Mouse (Mus musculus): ENCODE data around the gene Ovca2. TPM values are rescaled to one million over a fixed set of nuclear protein-coding genes. Genes with fewer than 3 reads are reported as not detected.

Gene Ovca2
- polyA plus RNA-seq, 1 experiment from 2014 or later = 19.4 TPM

DNA sequence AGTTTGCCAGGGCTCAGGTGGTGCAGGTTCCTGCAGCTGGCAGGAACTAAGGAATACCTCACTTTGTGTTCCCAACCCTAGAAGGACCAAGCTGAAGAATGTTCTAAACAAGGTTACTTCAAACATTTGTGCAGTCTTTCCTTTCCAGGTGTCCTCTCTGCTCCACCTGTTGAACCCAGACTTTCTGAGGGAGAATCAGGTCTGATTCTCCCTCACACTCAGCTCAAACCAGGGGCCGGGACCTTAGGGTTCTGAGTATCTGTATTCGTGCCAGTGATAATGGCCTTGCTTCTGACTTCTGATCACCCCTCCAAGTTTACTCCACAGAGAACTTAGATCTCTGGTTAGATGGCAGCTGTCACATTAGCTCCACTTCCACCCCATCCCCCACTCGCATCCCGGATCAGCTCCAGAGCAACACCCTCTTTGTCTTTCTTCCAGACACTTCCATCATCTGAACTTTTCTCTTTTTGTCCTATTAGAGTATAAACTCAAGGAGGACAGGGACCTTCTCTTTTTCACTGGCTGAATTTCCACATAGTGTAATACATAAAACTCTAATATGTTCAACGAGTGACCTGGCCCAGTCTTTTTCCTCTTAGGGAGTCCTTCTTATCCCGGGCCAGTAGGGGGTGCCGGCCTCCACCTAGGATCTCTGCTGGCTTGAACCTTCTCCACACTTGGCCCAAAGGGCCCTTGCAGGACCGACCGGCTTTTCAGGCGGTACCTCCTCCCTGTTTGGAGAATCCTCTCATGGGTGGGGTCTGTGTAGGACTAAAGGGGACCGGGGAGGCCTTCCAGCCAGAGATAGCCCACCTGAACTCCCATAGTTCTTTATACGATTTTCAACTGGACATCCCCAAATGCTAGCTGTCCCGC lies 13.9 kb upstream of the Ovca2 start:
- H3K36me3 ChIP-seq (ENCODE audit: control insufficient read depth, insufficient read depth, low read length) = no peaks in the 10 kb centered on the region
- peak overlapping the region; percentile 66; the same call in 1 of the 2 replicates for H3K9ac ChIP-seq (ENCODE audit: low read length)
- WGBS = 23% methylated on average over 13 of the region's 13 CpGs
- H3K4me3 ChIP-seq (replicated peaks; ENCODE audit: low read length) = peak overlapping the region; percentile 55
- no peaks in the 10 kb centered on the region for H3K9me3 ChIP-seq (replicated peaks; ENCODE audit: control insufficient read depth, low read length)
- H3K4me1 ChIP-seq (ENCODE audit: control insufficient read depth, insufficient read depth, low read length) = peaks cover 19% of the 10 kb centered on the region
- ATAC-seq (ENCODE audit: insufficient read depth, low FRiP score) = peak; percentile 49
- peaks cover 40% of the 10 kb centered on the region for H3K27me3 ChIP-seq (ENCODE audit: control insufficient read depth, insufficient read depth, low read length)
- no peak overlapping the region for H3K27ac ChIP-seq (ENCODE audit: low read length)
- H3K4me2 ChIP-seq (ENCODE audit: low read depth, low read length) = peak overlapping the region; percentile 90

GRCm38 (mm10) chr11:75191841-75192240 lies 13.2 kb upstream of the Ovca2 start:
- H3K36me3 ChIP-seq (ENCODE audit: control insufficient read depth, insufficient read depth, low read length) = no peaks in the 10 kb centered on the region
- WGBS = 63% methylated on average over 6 of the region's 6 CpGs
- H3K4me3 ChIP-seq (replicated peaks; ENCODE audit: low read length) = no peak overlapping the region
- no peak overlapping the region for H3K4me2 ChIP-seq (ENCODE audit: low read depth, low read length)
- no peaks in the 10 kb centered on the region for H3K9me3 ChIP-seq (replicated peaks; ENCODE audit: control insufficient read depth, low read length)
- peaks cover 19% of the 10 kb centered on the region for H3K4me1 ChIP-seq (ENCODE audit: control insufficient read depth, insufficient read depth, low read length)
- no peak for ATAC-seq (ENCODE audit: insufficient read depth, low FRiP score)
- H3K27me3 ChIP-seq (ENCODE audit: control insufficient read depth, insufficient read depth, low read length) = peaks cover 36% of the 10 kb centered on the region
- H3K9ac ChIP-seq (ENCODE audit: low read length) = no peak overlapping the region
- no peak overlapping the region for H3K27ac ChIP-seq (ENCODE audit: low read length)

- Histone ChIP-seq H3K27me3 (ENCODE audit: control insufficient read depth, insufficient read depth, low read length) (peaks cover 27% of the 10 kb centered on the region), H3K4me3 (replicated peaks; ENCODE audit: low read length) (peak within 1 kb of the TSS; percentile 71), H3K4me2 (ENCODE audit: low read depth, low read length) (peak within 1 kb of the TSS; percentile 74), H3K27ac (ENCODE audit: low read length) (peak within 1 kb of the TSS; percentile 56; the same call in 1 of the 2 replicates), H3K4me1 (ENCODE audit: control insufficient read depth, insufficient read depth, low read length) (peaks cover 19% of the 10 kb centered on the region), H3K36me3 (ENCODE audit: control insufficient read depth, insufficient read depth, low read length) (no peaks in the 10 kb centered on the region), H3K9ac (ENCODE audit: low read length) (peak within 1 kb of the TSS; percentile 74), H3K9me3 (replicated peaks; ENCODE audit: control insufficient read depth, low read length) (no peaks in the 10 kb centered on the region)
- no peak for ATAC-seq (ENCODE audit: insufficient read depth, low FRiP score)
- WGBS = 55% methylated on average over 5 of the region's 5 CpGs
These were observed 12.3 kb upstream of the Ovca2 start, which contains the start of gene Dph1 for GRCm38 (mm10) chr11:75190905-75191441. Dph1 (minus strand) TSS chr11:75191241.

DNA sequence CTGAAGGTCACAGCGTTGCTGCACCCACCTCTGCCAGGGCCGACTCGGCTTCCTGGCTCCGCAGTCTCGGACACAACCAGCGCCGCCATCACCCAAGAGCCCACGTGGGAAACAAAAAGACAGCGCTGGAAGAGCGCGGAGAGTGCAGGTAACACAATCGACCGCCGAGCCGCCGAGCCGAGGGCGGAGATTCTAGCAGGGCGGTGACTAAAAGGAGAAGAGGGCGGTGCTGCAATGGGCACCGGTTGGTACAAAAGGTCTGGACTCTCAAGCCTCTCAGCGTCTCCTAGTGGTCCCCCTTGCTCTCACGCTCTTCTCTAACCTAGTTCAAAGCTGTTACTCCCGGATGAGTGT lies 11.7 kb upstream of the Ovca2 start:
- peak overlapping the region; percentile 74 for H3K9ac ChIP-seq (ENCODE audit: low read length)
- no peaks in the 10 kb centered on the region for H3K36me3 ChIP-seq (ENCODE audit: control insufficient read depth, insufficient read depth, low read length)
- peaks cover 21% of the 10 kb centered on the region for H3K27me3 ChIP-seq (ENCODE audit: control insufficient read depth, insufficient read depth, low read length)
- peak; percentile 84 for ATAC-seq (ENCODE audit: insufficient read depth, low FRiP score)
- peak overlapping the region; percentile 74 for H3K4me2 ChIP-seq (ENCODE audit: low read depth, low read length)
- peak overlapping the region; percentile 56; the same call in 1 of the 2 replicates for H3K27ac ChIP-seq (ENCODE audit: low read length)
- H3K4me1 ChIP-seq (ENCODE audit: control insufficient read depth, insufficient read depth, low read length) = peaks cover 19% of the 10 kb centered on the region
- no peaks in the 10 kb centered on the region for H3K9me3 ChIP-seq (replicated peaks; ENCODE audit: control insufficient read depth, low read length)
- H3K4me3 ChIP-seq (replicated peaks; ENCODE audit: low read length) = peak overlapping the region; percentile 71
- 0% methylated on average over 24 of the region's 24 CpGs for WGBS

DNA sequence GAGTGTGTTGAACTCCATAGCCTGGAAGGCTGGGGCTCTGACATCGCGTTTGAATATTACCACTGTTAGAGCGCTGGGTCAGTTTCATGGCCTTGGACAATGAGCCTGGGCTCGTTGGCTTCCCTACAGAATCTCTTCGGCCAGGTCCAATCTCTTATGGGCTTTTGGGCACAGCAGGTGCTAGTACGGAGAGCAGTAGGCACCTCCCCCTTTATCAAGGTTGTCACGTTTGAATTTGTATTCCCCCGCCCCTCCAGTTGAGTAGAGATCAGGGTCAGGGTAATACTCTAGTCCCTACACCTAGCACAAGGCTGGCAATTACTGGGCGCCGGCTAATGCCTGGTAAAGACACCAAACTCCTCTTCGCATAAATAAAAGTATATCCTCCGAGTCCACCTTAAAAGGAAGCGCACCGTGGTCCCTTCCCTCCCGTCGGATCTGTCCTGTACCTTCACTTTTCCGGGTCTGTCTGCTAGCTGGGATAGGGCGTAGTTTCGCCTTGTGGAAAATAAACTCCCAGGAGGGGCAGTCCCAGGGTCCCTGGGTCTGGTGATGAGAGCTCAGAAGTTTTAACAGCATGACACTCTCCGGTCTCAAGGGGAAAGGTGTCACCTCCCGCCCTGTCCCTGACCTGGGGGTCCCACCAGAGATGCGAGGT lies 11.2 kb upstream of the Ovca2 start:
- peaks cover 19% of the 10 kb centered on the region for H3K4me1 ChIP-seq (ENCODE audit: control insufficient read depth, insufficient read depth, low read length)
- ATAC-seq (ENCODE audit: insufficient read depth, low FRiP score) = 0 out of 2 replicates have a peak, but pooled peaks have one; percentile 5
- peak overlapping the region; percentile 74 for H3K4me2 ChIP-seq (ENCODE audit: low read depth, low read length)
- no peaks in the 10 kb centered on the region for H3K9me3 ChIP-seq (replicated peaks; ENCODE audit: control insufficient read depth, low read length)
- under 1% methylated on average over 22 of the region's 22 CpGs for WGBS
- peak overlapping the region; percentile 71 for H3K4me3 ChIP-seq (replicated peaks; ENCODE audit: low read length)
- H3K36me3 ChIP-seq (ENCODE audit: control insufficient read depth, insufficient read depth, low read length) = no peaks in the 10 kb centered on the region
- H3K9ac ChIP-seq (ENCODE audit: low read length) = peak overlapping the region; percentile 74
- peak overlapping the region; percentile 56; the same call in 1 of the 2 replicates for H3K27ac ChIP-seq (ENCODE audit: low read length)
- peaks cover 16% of the 10 kb centered on the region for H3K27me3 ChIP-seq (ENCODE audit: control insufficient read depth, insufficient read depth, low read length)

GRCm38 (mm10) chr11:75184986-75185385 lies 6.4 kb upstream of the Ovca2 start:
- H3K9ac ChIP-seq (ENCODE audit: low read length) = no peak overlapping the region
- H3K27ac ChIP-seq (ENCODE audit: low read length) = no peak overlapping the region
- H3K9me3 ChIP-seq (replicated peaks; ENCODE audit: control insufficient read depth, low read length) = no peaks in the 10 kb centered on the region
- H3K27me3 ChIP-seq (ENCODE audit: control insufficient read depth, insufficient read depth, low read length) = no peaks in the 10 kb centered on the region
- ATAC-seq (ENCODE audit: insufficient read depth, low FRiP score) = no peak
- no peak overlapping the region for H3K4me2 ChIP-seq (ENCODE audit: low read depth, low read length)
- H3K36me3 ChIP-seq (ENCODE audit: control insufficient read depth, insufficient read depth, low read length) = 0 out of 2 replicates have a peak, but pooled peaks cover 3% of the 10 kb centered on the region
- H3K4me3 ChIP-seq (replicated peaks; ENCODE audit: low read length) = no peak overlapping the region
- H3K4me1 ChIP-seq (ENCODE audit: control insufficient read depth, insufficient read depth, low read length) = 0 out of 2 replicates have a peak, but pooled peaks cover 4% of the 10 kb centered on the region
- 63% methylated on average over 2 of the region's 2 CpGs for WGBS

DNA sequence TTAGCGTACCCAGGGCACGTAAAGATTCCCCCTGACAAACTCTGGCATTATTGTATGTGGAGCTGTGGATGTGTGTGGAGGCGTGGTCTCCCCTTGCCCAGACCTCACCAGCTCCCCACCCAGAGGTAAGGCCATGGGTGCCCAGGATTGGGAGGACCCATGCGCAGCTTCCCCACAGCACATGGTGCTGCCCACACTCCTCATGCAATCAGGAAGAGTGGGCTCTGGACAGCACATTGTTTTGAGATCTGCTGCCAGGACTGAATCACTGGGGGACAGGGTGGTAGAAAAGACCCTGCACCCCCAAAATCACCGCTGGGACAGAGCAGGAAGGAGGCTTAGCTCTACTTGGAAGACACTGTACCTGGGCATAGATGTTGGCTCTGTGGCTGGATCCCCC lies 5.9 kb upstream of the Ovca2 start:
- Histone ChIP-seq H3K9me3 (replicated peaks; ENCODE audit: control insufficient read depth, low read length) (no peaks in the 10 kb centered on the region), H3K9ac (ENCODE audit: low read length) (no peak overlapping the region), H3K4me2 (ENCODE audit: low read depth, low read length) (no peak overlapping the region), H3K27ac (ENCODE audit: low read length) (no peak overlapping the region), H3K4me1 (ENCODE audit: control insufficient read depth, insufficient read depth, low read length) (0 out of 2 replicates have a peak, but pooled peaks cover 3% of the 10 kb centered on the region), H3K4me3 (replicated peaks; ENCODE audit: low read length) (no peak overlapping the region), H3K36me3 (ENCODE audit: control insufficient read depth, insufficient read depth, low read length) (0 out of 2 replicates have a peak, but pooled peaks cover 3% of the 10 kb centered on the region), H3K27me3 (ENCODE audit: control insufficient read depth, insufficient read depth, low read length) (no peaks in the 10 kb centered on the region)
- 88% methylated on average over 5 of the region's 5 CpGs for WGBS
- no peak for ATAC-seq (ENCODE audit: insufficient read depth, low FRiP score)

GRCm38 (mm10) chr11:75183917-75184570 lies 5.4 kb upstream of the Ovca2 start:
- H3K4me2 ChIP-seq (ENCODE audit: low read depth, low read length) = no peak overlapping the region
- H3K9ac ChIP-seq (ENCODE audit: low read length) = no peak overlapping the region
- 66% methylated on average over 2 of the region's 2 CpGs for WGBS
- 0 out of 2 replicates have a peak, but pooled peaks cover 3% of the 10 kb centered on the region for H3K36me3 ChIP-seq (ENCODE audit: control insufficient read depth, insufficient read depth, low read length)
- H3K27me3 ChIP-seq (ENCODE audit: control insufficient read depth, insufficient read depth, low read length) = no peaks in the 10 kb centered on the region
- no peak overlapping the region for H3K27ac ChIP-seq (ENCODE audit: low read length)
- ATAC-seq (ENCODE audit: insufficient read depth, low FRiP score) = no peak
- no peaks in the 10 kb centered on the region for H3K9me3 ChIP-seq (replicated peaks; ENCODE audit: control insufficient read depth, low read length)
- H3K4me1 ChIP-seq (ENCODE audit: control insufficient read depth, insufficient read depth, low read length) = no peaks in the 10 kb centered on the region
- H3K4me3 ChIP-seq (replicated peaks; ENCODE audit: low read length) = no peak overlapping the region

Measured in stomach, embryonic 16.5 days (tissue).